ENCODE assay signal across 8 mouse cellular contexts in the genomic region with DNA sequence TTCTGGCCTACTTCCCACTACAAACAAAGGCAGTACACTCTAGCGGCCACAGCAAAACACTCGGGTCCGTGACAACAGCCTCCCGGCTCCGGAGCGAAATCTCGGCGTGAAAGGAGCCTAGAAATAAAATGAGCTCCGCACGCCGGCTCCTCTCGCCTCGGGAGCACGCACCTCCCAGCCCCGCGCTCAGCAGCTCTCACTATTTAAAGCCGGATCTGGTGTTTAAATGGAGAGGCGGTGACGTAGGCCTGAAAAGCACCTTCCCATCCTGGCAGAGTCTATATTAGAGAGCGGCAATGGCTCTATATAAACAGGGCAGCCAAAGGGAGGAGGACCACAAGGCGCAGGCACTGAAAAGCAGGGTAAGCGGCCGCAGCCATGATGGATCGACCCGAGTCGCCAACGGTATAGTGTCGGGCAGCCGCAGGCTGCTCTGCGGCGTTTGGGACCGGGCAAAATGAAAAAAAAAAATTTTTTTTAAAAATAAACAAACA. TPM values are rescaled to one million over a fixed set of nuclear protein-coding genes. Genes with fewer than 3 reads are reported as not detected.
DNase-seq lines count a peak whose midpoint lies in the region; ATAC-seq lines count a peak whose summit lies in the region.

No protein-coding gene starts in this region.

- H3K4me1 ChIP-seq in hindbrain, embryonic 12.5 days, result peaks cover 18% of the 10 kb centered on the region

- peak overlapping the region; percentile 64 for H3K4me2 ChIP-seq in hindbrain, embryonic 12.5 days (replicated peaks)

- H3K36me3 ChIP-seq in hindbrain, embryonic 12.5 days, result peaks cover 20% of the 10 kb centered on the region

- peak; percentile 90 for ATAC-seq in hindbrain, embryonic 12.5 days (ENCODE audit: low FRiP score)

- no peaks in the 10 kb centered on the region for H3K9me3 ChIP-seq in hindbrain, embryonic 12.5 days (replicated peaks)

- no peaks in the 10 kb centered on the region for H3K27me3 ChIP-seq in hindbrain, embryonic 12.5 days

- peak overlapping the region; percentile 89 for H3K4me3 ChIP-seq in hindbrain, embryonic 12.5 days

- H3K9ac ChIP-seq in hindbrain, embryonic 12.5 days, result peak overlapping the region; percentile 100

- under 1% methylated on average over 32 of the region's 32 CpGs for WGBS in hindbrain, embryonic 12.5 days

- H3K27ac ChIP-seq in hindbrain, embryonic 12.5 days, result peak overlapping the region; percentile 100

- peak; percentile 89 for DNase-seq in MN1 (ENCODE audit: low spot score)
- DNase-seq in cerebellum, adult 9-10 months, result peak; percentile 97
- peak; percentile 89 to 96 for DNase-seq in frontal cortex, adult 2 months (ENCODE audit: extremely low spot score in 1 of 2, low spot score in 1 of 2)
- peak; percentile 89 to 96 for DNase-seq in layer of hippocampus, postnatal 14 days (ENCODE audit: low spot score in 2 of 2)
- DNase-seq in lung, postnatal 14 days, result peak; percentile 94
- peak; percentile 92 for DNase-seq in retina, adult 2 months (ENCODE audit: low read depth, low spot score)
- DNase-seq in thymus, postnatal 36 days, result peak; percentile 90

RNA-seq across cellular contexts. Expression of a gene that starts 2.1 kb away (rescaled TPM):
- polyA plus RNA-seq in frontal cortex, adult 2 months (2012; rRNA removed), result 26.9 TPM in 2 replicates
- polyA plus RNA-seq in hindbrain, embryonic 12.5 days (2016; fragmentation: Nextera tagmentation; extraction: Ambion mirVana), result 78.2 and 86.8 TPM in 2 replicates
- total RNA-seq in layer of hippocampus, postnatal 14 days (2021), result 10 to 100 TPM; 47.1 to 51.6 TPM

Comparison
In these comparisons a context has a peak if more than half of its experiments do, and no peak if none do; other contexts are left out.
1. Peak in every context shown above with its lines: DNase-seq, ATAC-seq, H3K4me3 ChIP-seq and H3K27ac ChIP-seq.